Mouse (Mus musculus) ES-E14 (cell line): Measurements from ENCODE around the gene Sdc1. TPM values are rescaled to one million over a fixed set of nuclear protein-coding genes. Genes with fewer than 3 reads are reported as not detected.

Experiments
- DNase-seq: peaks from one replicate; pipeline ENCODE4 v3.0.0-alpha.2; 2013; ENCODE audit warnings: low read depth, low spot score
- H3K27ac ChIP-seq: 2 replicates; pipeline ENCODE4 v1.5.1; 2012; ENCODE audit warnings: low read depth, mild to moderate bottlenecking, low read length, moderate library complexity, mixed read lengths; ENCODE audit not compliant: poor library complexity, insufficient read depth, severe bottlenecking
- H3K36me3 ChIP-seq: 2 replicates; pipeline ENCODE4 v1.6.1; 2012; ENCODE audit warnings: mild to moderate bottlenecking, low read length, moderate library complexity, mixed read lengths; ENCODE audit not compliant: control insufficient read depth, poor library complexity, insufficient read depth, severe bottlenecking
- H3K4me1 ChIP-seq, 2 experiments: fragments of 150-350 bp in 1 of 2; sonication (generic) in 1 of 2; 2 replicates each; pipeline ENCODE4 v1.6.1; 2012; ENCODE audit warnings: low read length in 2 of 2, mild to moderate bottlenecking in 1 of 2, mixed read lengths in 1 of 2; ENCODE audit not compliant: control insufficient read depth in 2 of 2, insufficient read depth in 2 of 2, poor library complexity in 1 of 2
- H3K4me3 ChIP-seq, 2 experiments: fragments of 150-350 bp in 1 of 2; sonication (generic) in 1 of 2; 2 replicates each; pipeline ENCODE4 v1.5.1; 2012; ENCODE audit warnings: low read length in 2 of 2, low read depth in 1 of 2, mild to moderate bottlenecking in 1 of 2, mixed read lengths in 1 of 2; ENCODE audit not compliant: insufficient read depth in 1 of 2, poor library complexity in 1 of 2, severe bottlenecking in 1 of 2
- H3K9ac ChIP-seq: 2 replicates; pipeline ENCODE4 v1.6.1; 2012; ENCODE audit warnings: low read depth, mild to moderate bottlenecking, low read length, mixed read lengths; ENCODE audit not compliant: poor library complexity, insufficient read depth, severe bottlenecking
- H3K9me3 ChIP-seq: fragments of 150-350 bp; sonication (generic); 2 replicates; pipeline ENCODE4 v1.6.1; 2012; ENCODE audit warnings: low read depth, mild to moderate bottlenecking, low read length; ENCODE audit not compliant: control insufficient read depth, insufficient read depth
- CHD2 ChIP-seq: IDR thresholded peaks from 2 replicates; pipeline ENCODE4 v1.6.1; 2014; ENCODE audit warnings: mild to moderate bottlenecking, low read depth, low read length, inconsistent platforms
- HCFC1 ChIP-seq: IDR thresholded peaks from 2 replicates; pipeline ENCODE4 v1.6.1; 2012; ENCODE audit warnings: low read length, inconsistent platforms, borderline replicate concordance; ENCODE audit not compliant: insufficient read depth
- MAFK ChIP-seq: IDR thresholded peaks from 2 replicates; pipeline ENCODE4 v1.6.1; 2014; ENCODE audit warnings: mild to moderate bottlenecking, low read depth, low read length, inconsistent platforms; ENCODE audit not compliant: insufficient read depth
- ZC3H11A ChIP-seq: IDR thresholded peaks from 2 replicates; pipeline ENCODE4 v1.6.1; 2012; ENCODE audit warnings: low read depth, mild to moderate bottlenecking, inconsistent platforms, low read length, borderline replicate concordance
- ZNF384 ChIP-seq: IDR thresholded peaks from 2 replicates; pipeline ENCODE4 v1.6.1; 2012; ENCODE audit warnings: low read depth, low read length, inconsistent platforms
- in situ Hi-C, 2 experiments: fragments of 600-800 bp; cut with MboI; formaldehyde crosslinking; loops; one replicate each; pipeline ENCODE4 v1.15.1; 2025; ENCODE audit warnings: low sequenced_read_pairs in 2 of 2, inconsistent platforms in 1 of 2; ENCODE audit not compliant: unreplicated experiment in 2 of 2
- total RNA-seq: library from RNA; depleted of rRNA; stranded (reverse); fragments of 300-350 nt; gene quantifications from 2 replicates; pipeline ENCODE4 v1.2.3, GENCODE M21; 2012

The Sdc1 gene
- total RNA-seq, 1 experiment, result 70.7 TPM

- H3K4me3 ChIP-seq, result no peak overlapping the region
- H3K27ac ChIP-seq, result no peak overlapping the region
- no peaks in the 10 kb centered on the region for H3K36me3 ChIP-seq
- TF ChIP-seq ZNF384, result no peak
- TF ChIP-seq HCFC1, result no peak
- no peak for TF ChIP-seq ZC3H11A
- TF ChIP-seq MAFK, result no peak
- no peak for TF ChIP-seq CHD2
- in situ Hi-C loops, result no loop called here
- no peak overlapping the region for H3K9ac ChIP-seq
- DNase-seq, result no peak
- H3K9me3 ChIP-seq, result no peaks in the 10 kb centered on the region
- no peaks in the 10 kb centered on the region for H3K4me1 ChIP-seq
These were observed 46.5 kb downstream of the Sdc1 start for GRCm38 (mm10) chr12:8817467-8818232.

- no peak for DNase-seq
- Histone ChIP-seq H3K4me3 (no peak overlapping the region), H3K27ac (no peak overlapping the region), H3K4me1 (no peaks in the 10 kb centered on the region), H3K9ac (no peak overlapping the region), H3K9me3 (no peaks in the 10 kb centered on the region), H3K36me3 (no peaks in the 10 kb centered on the region)
- TF ChIP-seq HCFC1 (no peak), ZNF384 (no peak), MAFK (no peak), CHD2 (no peak), ZC3H11A (no peak)
- in situ Hi-C loops, result no loop called here
These were observed 47.1 kb downstream of the Sdc1 start for GRCm38 (mm10) chr12:8818233-8818672.

GRCm38 (mm10) chr12:8824995-8825703 lies 54.0 kb downstream of the Sdc1 start:
- Histone ChIP-seq H3K4me3 (no peak overlapping the region), H3K9me3 (no peaks in the 10 kb centered on the region), H3K4me1 (no peaks in the 10 kb centered on the region), H3K9ac (no peak overlapping the region), H3K36me3 (no peaks in the 10 kb centered on the region), H3K27ac (no peak overlapping the region)
- in situ Hi-C loops, result no loop called here
- DNase-seq, result no peak
- TF ChIP-seq ZC3H11A, result no peak
- no peak for TF ChIP-seq MAFK
- no peak for TF ChIP-seq HCFC1
- no peak for TF ChIP-seq ZNF384
- no peak for TF ChIP-seq CHD2

GRCm38 (mm10) chr12:8827014-8827715 lies 56.0 kb downstream of the Sdc1 start:
- TF ChIP-seq HCFC1 (no peak), ZC3H11A (no peak), MAFK (no peak), CHD2 (no peak), ZNF384 (no peak)
- in situ Hi-C loops, result no loop called here
- no peaks in the 10 kb centered on the region for H3K9me3 ChIP-seq
- H3K27ac ChIP-seq, result no peak overlapping the region; the same call in 1 of the 2 replicates
- no peak overlapping the region for H3K9ac ChIP-seq
- no peaks in the 10 kb centered on the region for H3K4me1 ChIP-seq
- no peak overlapping the region for H3K4me3 ChIP-seq
- DNase-seq, result no peak
- no peaks in the 10 kb centered on the region for H3K36me3 ChIP-seq
